Mouse (Mus musculus) ES-CJ7 (cell line): Measurements from ENCODE around the gene Itga6.

Experiments used
- DNase-seq: peaks from one replicate; pipeline ENCODE4 v3.0.0; 2011; ENCODE audit warnings: low read depth, low spot score

The Itga6 gene

GRCm38 (mm10) chr2:71761081-71761480, 15.7 kb downstream of the Itga6 start:
- DNase-seq, result peak; percentile 50

- no peak for DNase-seq
Measured at GRCm38 (mm10) chr2:71764525-71764924, 19.1 kb downstream of the Itga6 start.

- no peak for DNase-seq
Measured at GRCm38 (mm10) chr2:71764961-71765735, 19.7 kb downstream of the Itga6 start.

- no peak for DNase-seq
Measured at GRCm38 (mm10) chr2:71766007-71766406, 20.6 kb downstream of the Itga6 start.

GRCm38 (mm10) chr2:71767019-71767610, 21.7 kb downstream of the Itga6 start:
- DNase-seq, result no peak

- no peak for DNase-seq
Measured at GRCm38 (mm10) chr2:71771762-71772161, 26.3 kb downstream of the Itga6 start.

GRCm38 (mm10) chr2:71773714-71774113, 28.3 kb downstream of the Itga6 start:
- no peak for DNase-seq

GRCm38 (mm10) chr2:71774246-71774951, 29.0 kb downstream of the Itga6 start:
- DNase-seq, result no peak

- no peak for DNase-seq
Measured at GRCm38 (mm10) chr2:71775201-71775611, 29.8 kb downstream of the Itga6 start.

GRCm38 (mm10) chr2:71779266-71779888, 34.0 kb downstream of the Itga6 start:
- no peak for DNase-seq

GRCm38 (mm10) chr2:71780016-71780415, 34.6 kb downstream of the Itga6 start:
- no peak for DNase-seq

GRCm38 (mm10) chr2:71785260-71785659, 39.8 kb downstream of the Itga6 start:
- DNase-seq, result no peak

- no peak for DNase-seq
Measured at GRCm38 (mm10) chr2:71786060-71786459, 40.6 kb downstream of the Itga6 start.

- peak; percentile 71 for DNase-seq
Measured at GRCm38 (mm10) chr2:71786591-71787155, 41.3 kb downstream of the Itga6 start.

GRCm38 (mm10) chr2:71787156-71787590, 41.8 kb downstream of the Itga6 start:
- DNase-seq, result no peak

- peak; percentile 61 for DNase-seq
Measured at GRCm38 (mm10) chr2:71787591-71788460, 42.4 kb downstream of the Itga6 start.

GRCm38 (mm10) chr2:71790752-71791151, 45.3 kb downstream of the Itga6 start:
- no peak for DNase-seq

GRCm38 (mm10) chr2:71791203-71791602, 45.8 kb downstream of the Itga6 start:
- DNase-seq, result no peak

GRCm38 (mm10) chr2:71794139-71794538, 48.7 kb downstream of the Itga6 start:
- no peak for DNase-seq

GRCm38 (mm10) chr2:71796787-71797186, 51.4 kb downstream of the Itga6 start:
- DNase-seq, result no peak

GRCm38 (mm10) chr2:71800798-71801197, 55.4 kb downstream of the Itga6 start:
- DNase-seq, result no peak
